Mouse (Mus musculus) embryonic fibroblast, embryonic 13.5 days (primary cell): ENCODE results near the gene Zhx3.

Experiments
- CTCF ChIP-seq: IDR thresholded peaks from 2 replicates; pipeline ENCODE4 v1.5.1; 2011; ENCODE audit warnings: mild to moderate bottlenecking, control low read depth, low read length, moderate library complexity, borderline replicate concordance; ENCODE audit not compliant: insufficient read depth
- POLR2A ChIP-seq: IDR thresholded peaks from 2 replicates; pipeline ENCODE4 v1.6.1; 2011; ENCODE audit warnings: low read depth, mild to moderate bottlenecking, control low read depth, low read length, moderate library complexity

DNA sequence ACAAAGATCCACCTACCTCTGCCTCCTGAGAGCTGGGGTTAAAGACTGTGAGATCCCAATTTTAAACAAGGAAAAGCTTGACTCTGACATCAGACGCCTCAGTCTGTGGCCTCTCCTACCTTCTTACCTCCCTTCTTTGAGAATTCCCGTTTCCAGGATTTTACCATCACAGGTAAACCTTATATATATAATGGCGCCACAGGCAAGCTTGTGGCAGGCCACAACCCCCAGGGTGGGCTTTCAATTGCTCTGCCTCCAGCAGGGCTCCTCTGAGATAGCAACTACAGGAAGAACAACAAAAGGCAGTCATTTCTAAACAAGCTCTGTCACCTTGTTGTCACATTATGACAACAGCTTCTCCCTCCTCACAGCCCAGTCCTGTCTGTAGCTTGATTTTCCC is 13.4 kb upstream of the Zhx3 start:
- TF ChIP-seq CTCF (no peak), POLR2A (no peak)
